Mouse (Mus musculus) ovary, postnatal 36 days (tissue): ENCODE measurements around the gene Chd6.

Experiments
- DNase-seq: peaks from one replicate; pipeline ENCODE4 v3.0.0; 2022; ENCODE audit warnings: low spot score, mixed read lengths

Gene Chd6

DNA sequence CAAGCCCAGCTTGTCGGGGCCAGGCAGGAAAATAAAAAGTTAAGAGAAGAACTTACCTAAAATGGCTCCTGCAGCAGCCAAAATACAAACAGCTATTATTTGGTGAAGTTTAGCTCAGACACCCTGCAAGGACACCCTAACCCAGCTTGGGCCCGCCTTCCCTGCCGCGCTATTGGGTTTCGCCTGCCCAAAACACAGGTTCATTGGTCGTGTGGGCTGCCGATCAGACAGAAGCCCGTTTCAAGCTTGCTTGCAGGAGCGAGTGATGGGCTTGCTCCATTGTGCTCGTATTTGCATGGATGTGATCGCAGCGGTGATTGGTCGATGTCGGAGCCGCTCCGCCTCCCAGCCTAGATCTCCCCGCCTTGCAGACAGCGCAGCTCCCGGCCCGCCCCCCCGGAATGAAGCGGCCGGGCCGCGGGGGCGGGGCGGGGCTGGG is at the start of gene Chd6:
Gene Chd6 (minus strand): TSS at position 143 of the 439 bp plus-strand sequence.
- peak; percentile 99 for DNase-seq

GRCm38 (mm10) chr2:161150004-161150842 is 41.3 kb upstream of the Chd6 start:
- DNase-seq = no peak

DNA sequence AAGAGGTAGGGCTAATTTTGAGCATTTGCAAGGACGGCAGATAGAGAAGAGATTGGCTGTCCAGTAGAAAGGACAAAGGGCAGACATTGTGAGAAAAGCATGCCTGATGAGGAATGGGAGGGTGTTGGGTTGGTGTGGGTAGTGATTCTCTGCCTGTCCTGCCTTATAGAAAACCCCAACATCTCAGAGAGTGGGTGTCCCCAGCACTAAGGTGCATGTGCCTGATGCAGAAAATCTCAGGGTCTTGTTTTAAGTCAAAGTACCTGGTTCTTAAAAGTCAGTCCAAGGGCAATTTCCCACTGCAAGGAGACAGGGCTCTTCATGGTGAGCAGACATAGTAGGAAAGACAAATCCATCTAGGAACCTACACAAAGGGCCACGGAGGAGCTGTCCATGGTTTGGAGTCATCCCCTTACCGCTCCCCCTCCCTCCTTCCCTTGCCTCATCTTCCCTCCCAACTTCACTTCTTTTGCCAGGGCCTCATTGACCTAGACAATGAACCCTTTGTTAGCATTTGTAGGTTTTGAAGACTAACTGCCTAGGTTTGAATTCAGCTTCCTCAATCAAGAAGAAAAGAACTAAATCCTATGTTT is 39.6 kb upstream of the Chd6 start:
- no peak for DNase-seq

GRCm38 (mm10) chr2:161147656-161148427 is 39.0 kb upstream of the Chd6 start:
- DNase-seq = no peak

DNA sequence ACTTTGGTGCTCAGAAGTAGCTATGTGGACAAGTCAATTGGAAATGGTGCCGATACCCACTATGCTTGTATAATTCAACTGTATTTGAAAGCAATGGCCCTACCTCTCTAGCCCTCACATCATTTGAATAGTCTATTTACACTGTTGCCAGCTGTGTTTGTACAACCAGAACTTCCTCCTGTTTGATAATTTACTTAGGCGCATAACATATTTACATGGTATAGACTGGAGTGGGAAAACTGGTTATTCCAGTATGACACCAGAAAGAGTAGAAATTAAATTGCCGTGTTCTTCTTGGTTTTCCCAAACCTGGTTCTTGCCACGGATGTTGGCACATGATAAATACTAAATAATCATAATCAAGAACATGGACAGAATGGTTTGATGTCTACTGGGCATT is 35.9 kb upstream of the Chd6 start:
- DNase-seq = no peak

DNA sequence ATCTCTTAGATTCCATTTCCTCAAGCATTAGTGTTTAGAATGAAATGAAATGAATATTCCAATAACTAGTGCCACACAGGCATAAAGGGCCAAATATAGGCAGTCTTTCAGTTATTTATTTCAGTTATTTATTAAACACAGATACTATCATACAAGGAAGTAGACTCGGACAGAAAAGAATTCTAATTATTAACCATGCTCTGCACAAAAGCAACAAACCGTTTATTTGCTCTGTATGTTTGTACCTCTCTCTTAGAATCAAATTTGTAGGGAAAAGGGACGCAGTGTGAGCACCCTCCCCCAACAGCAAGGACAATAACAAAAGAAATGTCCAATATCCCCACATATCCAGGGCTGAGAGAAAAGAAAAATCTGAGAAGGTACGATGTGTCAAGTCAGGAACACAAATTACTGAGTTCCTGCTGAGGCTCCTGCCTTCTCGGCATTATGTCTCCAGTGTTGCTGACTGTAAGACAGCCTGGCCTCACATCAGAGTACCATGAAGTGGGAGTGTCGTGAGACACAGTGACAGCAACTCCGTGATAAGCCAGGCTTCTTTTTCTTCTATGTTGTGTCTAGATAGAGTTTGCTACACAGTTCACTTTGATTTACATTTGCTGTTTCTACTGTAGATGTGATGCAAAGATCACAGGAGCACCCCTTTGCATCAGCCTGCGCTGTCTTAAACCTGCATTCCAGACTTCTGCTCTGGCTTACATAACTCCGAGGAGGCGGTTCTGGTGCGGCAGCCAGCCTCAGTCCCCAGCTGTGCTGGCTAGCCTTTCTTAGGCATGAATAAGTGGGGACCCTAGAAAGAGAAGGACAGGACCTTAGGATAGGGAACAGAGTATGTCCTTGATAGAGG is 30.0 kb upstream of the Chd6 start:
- no peak for DNase-seq

DNA sequence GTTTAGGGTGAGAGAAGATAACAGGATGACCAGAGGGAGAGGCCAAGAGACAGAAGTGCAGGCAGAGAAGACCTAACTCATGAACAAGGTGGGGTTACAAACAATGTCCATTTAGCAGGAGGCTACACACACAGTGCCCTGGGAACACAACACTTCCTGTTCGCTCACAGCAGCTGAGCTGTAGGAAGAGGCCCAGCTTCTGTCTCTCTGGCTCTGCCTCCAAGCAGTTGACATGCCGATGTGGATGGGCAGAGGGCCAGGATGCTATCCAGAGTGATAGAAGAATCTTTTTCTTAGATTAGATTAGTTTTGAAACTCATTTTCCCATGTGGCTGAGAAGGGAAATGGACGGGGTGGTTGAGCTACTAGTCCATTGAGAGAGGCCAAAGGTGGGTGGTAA is 28.1 kb upstream of the Chd6 start:
- DNase-seq = no peak

GRCm38 (mm10) chr2:161128367-161129111 is 19.7 kb upstream of the Chd6 start:
- no peak for DNase-seq

- DNase-seq = no peak
These were observed 3.1 kb upstream of the Chd6 start for GRCm38 (mm10) chr2:161112011-161112410.

DNA sequence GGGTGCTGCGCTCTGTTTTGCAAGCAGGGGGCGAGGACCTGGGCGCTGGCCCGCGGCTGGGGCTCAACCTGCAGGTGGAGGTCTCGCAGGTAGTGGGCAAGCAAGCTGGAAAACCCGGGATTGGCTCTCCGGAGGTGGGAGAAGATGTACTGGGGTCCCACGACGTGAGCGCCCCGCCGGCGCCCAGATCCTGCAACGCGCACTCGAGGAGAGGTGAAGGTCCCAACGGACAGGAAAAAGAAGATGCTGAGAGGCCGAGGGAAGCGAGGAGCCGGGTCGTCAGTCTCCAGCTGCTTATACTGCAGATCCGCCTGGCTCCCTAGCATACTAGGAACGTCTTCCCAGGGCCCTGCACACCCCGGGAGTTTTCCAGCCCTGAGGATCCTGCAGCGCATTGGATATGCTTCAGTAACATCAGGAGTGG is 535 bp upstream of the Chd6 start:
- no peak for DNase-seq

- DNase-seq = peak; percentile 63
These were observed 569 bp downstream of the Chd6 start for GRCm38 (mm10) chr2:161108085-161108927.

DNA sequence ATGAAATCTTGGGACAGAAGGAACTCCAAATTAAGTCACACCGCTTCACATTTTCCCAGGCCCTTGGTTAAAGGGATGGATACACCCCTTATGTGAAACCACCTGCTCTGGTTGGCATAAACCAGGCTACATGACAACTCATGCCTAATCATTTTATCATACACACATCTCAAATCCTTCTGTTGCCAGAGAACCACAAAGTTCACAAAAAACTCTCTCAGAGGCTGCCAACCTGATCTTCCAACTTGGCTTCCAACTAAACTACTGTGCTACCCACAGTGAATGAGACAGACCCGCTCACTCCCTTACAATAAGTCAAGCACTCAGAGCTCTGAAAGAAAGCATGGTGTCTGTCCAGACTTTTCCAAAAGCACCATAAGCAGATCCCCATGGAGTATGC is 1.6 kb downstream of the Chd6 start:
- no peak for DNase-seq

GRCm38 (mm10) chr2:161103769-161104168 is 5.1 kb downstream of the Chd6 start:
- DNase-seq = no peak

DNA sequence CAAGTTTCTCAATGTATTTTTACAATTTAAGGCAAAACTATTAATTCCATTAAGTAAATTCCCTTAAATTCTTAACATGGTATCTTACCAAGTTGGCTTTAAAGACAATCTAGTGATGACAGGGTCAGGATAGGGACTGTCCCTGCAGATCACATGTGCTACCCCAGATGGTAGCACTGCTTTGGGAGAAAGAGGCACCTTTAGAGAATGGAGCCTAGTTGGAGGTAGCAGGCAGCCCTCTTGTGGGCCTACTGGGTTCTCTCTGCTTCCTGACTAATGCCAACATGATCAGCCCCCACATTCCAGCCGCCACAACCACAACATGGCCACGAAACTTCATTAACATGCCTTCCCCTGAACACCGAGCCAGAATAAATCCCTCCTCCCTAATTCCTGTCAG is 6.8 kb downstream of the Chd6 start:
- DNase-seq = no peak

DNA sequence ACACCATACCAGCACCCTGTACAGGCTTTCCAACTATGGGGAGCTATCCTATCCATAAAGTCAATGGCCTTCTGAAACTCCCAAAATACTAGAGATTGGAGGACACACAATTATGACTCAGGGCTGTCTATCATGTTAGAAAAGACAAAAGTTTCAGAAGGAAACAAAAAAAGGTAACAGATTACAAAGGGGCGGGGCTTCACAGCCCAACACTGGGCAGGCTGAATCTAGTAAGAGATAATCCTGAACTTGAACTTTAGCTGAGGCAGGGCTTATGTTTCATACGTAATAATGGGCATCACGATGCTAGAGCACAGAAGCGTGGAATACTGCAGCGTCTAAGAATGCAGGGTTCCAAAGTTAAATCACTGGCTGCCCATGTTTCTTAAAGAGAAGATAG is 11.1 kb downstream of the Chd6 start:
- DNase-seq = no peak

DNA sequence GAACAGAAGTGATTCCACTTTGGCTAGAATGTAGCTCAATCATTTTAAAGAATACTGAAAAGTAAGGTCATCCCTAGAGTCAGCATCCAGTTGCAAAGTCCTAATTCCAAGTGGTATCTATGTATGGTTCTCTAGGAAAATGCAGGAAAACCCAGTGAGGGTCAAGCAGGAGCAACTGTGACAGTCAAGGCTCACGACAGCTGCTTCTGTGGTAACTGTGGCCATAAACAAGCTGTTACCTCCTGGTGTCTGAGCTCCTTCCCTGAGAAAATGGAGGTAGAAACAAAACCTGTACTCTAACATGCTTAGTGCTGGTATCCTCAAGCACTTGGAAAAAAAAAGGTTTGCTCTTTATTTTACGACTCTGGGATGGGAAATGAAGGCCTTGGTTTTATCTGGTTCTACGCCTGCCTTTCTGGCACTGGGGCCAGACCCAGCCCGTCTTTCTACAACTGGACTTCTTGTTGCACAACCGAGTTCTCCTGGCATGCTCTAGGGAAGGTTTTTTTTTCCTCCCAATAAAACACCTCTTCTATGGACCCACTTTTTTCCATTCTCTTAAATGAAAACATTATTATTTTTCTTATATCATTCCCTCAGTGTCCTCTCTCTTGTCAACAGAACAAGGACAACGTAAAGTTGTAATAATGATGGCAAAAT is 18.0 kb downstream of the Chd6 start:
- no peak for DNase-seq

DNA sequence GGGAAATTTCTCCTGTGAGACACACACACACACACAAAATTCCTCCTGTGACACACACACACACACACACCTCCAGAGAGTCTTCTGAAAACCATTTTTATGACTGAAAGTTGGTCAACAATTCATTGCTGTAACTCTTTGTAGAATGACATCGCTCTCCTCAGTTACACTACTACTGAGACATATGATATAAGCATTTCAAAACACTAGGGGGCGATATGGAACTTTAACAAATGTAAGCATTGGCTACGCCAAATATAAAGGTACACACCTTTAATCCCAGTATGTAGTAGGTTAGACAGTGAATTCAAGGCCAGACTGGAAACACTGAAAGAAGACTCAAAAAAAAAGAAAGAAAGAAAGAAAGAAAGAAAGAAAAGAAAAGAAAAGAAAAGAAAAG is 18.7 kb downstream of the Chd6 start:
- no peak for DNase-seq

- DNase-seq = no peak
These were observed 30.3 kb downstream of the Chd6 start for GRCm38 (mm10) chr2:161078590-161078989.

DNA sequence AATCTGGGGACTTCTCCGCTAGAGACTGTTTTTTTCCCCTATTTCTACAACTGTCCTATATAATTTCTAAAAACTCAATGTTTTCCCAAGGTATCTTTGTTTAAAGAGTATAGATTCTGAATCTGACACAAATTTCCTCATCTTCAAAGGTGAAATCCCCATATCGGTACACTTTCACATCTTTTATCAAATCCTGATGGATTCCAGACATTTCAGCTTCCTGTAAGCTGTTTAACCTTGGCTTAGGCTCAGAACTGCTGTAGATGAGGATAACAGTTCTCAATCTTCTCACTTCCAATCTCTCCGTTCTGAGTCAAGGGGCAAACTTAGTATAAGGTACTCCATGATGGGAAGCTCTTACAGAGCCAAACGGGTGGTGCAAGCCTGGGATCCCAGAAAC is 32.6 kb downstream of the Chd6 start:
- DNase-seq = no peak

DNA sequence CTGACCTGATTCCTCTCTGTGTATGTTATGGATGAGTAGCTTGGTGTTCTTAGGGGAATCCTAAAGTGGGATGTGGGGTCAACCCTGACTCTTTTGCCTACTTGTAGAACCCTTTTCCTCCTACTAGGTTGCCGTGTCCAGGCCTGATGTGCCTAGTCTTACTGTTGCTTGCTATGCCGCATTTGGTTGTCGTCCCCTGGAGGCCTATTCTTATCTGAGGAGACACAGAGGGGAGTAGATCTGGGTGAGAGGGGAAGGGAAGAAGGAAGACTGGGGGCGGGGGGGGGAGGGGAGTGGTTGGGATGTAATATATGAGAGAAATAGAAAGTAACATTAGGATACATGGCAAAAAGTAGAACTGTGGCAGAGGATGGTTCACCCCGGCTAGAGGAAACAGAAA is 33.3 kb downstream of the Chd6 start:
- DNase-seq = no peak
